Mouse (Mus musculus) hindbrain, embryonic 16.5 days (tissue): ENCODE data around the gene Phlda2. TPM values are rescaled to one million over a fixed set of nuclear protein-coding genes. Genes with fewer than 3 reads are reported as not detected.
A peak's percentile ranks its signal among the peaks of the same experiment; 100 is the strongest.

Experiments
- ATAC-seq: fragments of 200-750 bp; cut with Nextera tagmentation; 2 replicates; pipeline ENCODE4 v1.8.0; 2017; ENCODE audit warnings: moderate TSS enrichment, moderate library complexity
- H3K27ac ChIP-seq: fragments of 300-500 bp; sonication (generic); 2 replicates; pipeline ENCODE4 v1.5.1; 2014; ENCODE audit warnings: low read depth, mild to moderate bottlenecking, control low read depth, low read length, moderate library complexity
- H3K27me3 ChIP-seq: fragments of 300-500 bp; sonication (generic); replicated peaks from 2 replicates; pipeline ENCODE4 v1.6.1; 2014; ENCODE audit warnings: low read length; ENCODE audit not compliant: control insufficient read depth, insufficient read depth
- H3K36me3 ChIP-seq: fragments of 300-500 bp; sonication (generic); 2 replicates; pipeline ENCODE4 v1.6.1; 2014; ENCODE audit warnings: mild to moderate bottlenecking, low read length, moderate library complexity, mixed read lengths; ENCODE audit not compliant: control insufficient read depth, insufficient read depth
- H3K4me1 ChIP-seq: fragments of 300-500 bp; sonication (generic); 2 replicates; pipeline ENCODE4 v1.6.1; 2014; ENCODE audit warnings: low read depth, low read length; ENCODE audit not compliant: control insufficient read depth, insufficient read depth
- H3K4me2 ChIP-seq: fragments of 300-500 bp; sonication (generic); 2 replicates; pipeline ENCODE4 v1.6.1; 2014; ENCODE audit warnings: mild to moderate bottlenecking, low read length, control low read depth, moderate library complexity
- H3K4me3 ChIP-seq: fragments of 300-500 bp; sonication (generic); 2 replicates; pipeline ENCODE4 v1.5.1; 2014; ENCODE audit warnings: mild to moderate bottlenecking, low read length, control low read depth, moderate library complexity
- H3K9ac ChIP-seq: fragments of 300-500 bp; sonication (generic); 2 replicates; pipeline ENCODE4 v1.6.1; 2014; ENCODE audit warnings: low read depth, mild to moderate bottlenecking, control low read depth, low read length, moderate library complexity
- H3K9me3 ChIP-seq: fragments of 300-500 bp; sonication (generic); 2 replicates; pipeline ENCODE4 v1.6.1; 2014; ENCODE audit warnings: mild to moderate bottlenecking, low read length, moderate library complexity; ENCODE audit not compliant: control insufficient read depth
- WGBS: fragments of 180-500 bp; shearing (Covaris S2); extraction: QIAGEN DNeasy Blood & Tissue Kit; methylation state at CpG from one replicate; pipeline ENCODE4 v1.1.7; 2014; 5-methylcytosine and 5-hydroxymethylcytosine counted together
- polyA plus RNA-seq: library from polyadenylated mRNA; unstranded; fragments of >200 nt; fragmentation: Nextera tagmentation; extraction: Ambion mirVana; gene quantifications from 2 replicates; pipeline ENCODE4 v1.2.1, GENCODE M21; 2015

Phlda2 gene
- polyA plus RNA-seq, 1 experiment from 2014 or later: 0.56 TPM

- no peak overlapping the region for H3K27ac ChIP-seq
- H3K9me3 ChIP-seq: peaks cover 20% of the 10 kb centered on the region
- H3K4me3 ChIP-seq: peak overlapping the region; percentile 51
- H3K4me1 ChIP-seq: no peaks in the 10 kb centered on the region; the same call in 1 of the 2 replicates
- peak overlapping the region; percentile 12; the same call in 1 of the 2 replicates for H3K9ac ChIP-seq
- H3K36me3 ChIP-seq: no peaks in the 10 kb centered on the region
- 43% methylated on average over 22 of the region's 32 CpGs for WGBS
- H3K4me2 ChIP-seq: peak overlapping the region; percentile 57
- peak; percentile 46 for ATAC-seq
- no peaks in the 10 kb centered on the region for H3K27me3 ChIP-seq
Observed at GRCm38 (mm10) chr7:143461294-143461870, 41.6 kb downstream of the Phlda2 start.

GRCm38 (mm10) chr7:143460874-143461273, 42.1 kb downstream of the Phlda2 start, which contains the start of gene Cdkn1c:
Gene Cdkn1c, minus strand, starts transcription at chr7:143461050.
- Histone ChIP-seq H3K9ac (peak within 1 kb of the TSS; percentile 67), H3K4me3 (peak within 1 kb of the TSS; percentile 51), H3K4me2 (peak within 1 kb of the TSS; percentile 57), H3K27ac (peak within 1 kb of the TSS; percentile 59), H3K4me1 (no peaks in the 10 kb centered on the region; the same call in 1 of the 2 replicates), H3K27me3 (no peaks in the 10 kb centered on the region), H3K36me3 (no peaks in the 10 kb centered on the region), H3K9me3 (peaks cover 20% of the 10 kb centered on the region)
- ATAC-seq: peak; percentile 86
- WGBS: 44% methylated on average over 47 of the region's 48 CpGs

- Histone ChIP-seq H3K4me1 (no peaks in the 10 kb centered on the region; the same call in 1 of the 2 replicates), H3K4me3 (peak overlapping the region; percentile 51), H3K9ac (peak overlapping the region; percentile 67), H3K27me3 (no peaks in the 10 kb centered on the region), H3K27ac (0 out of 2 replicates have a peak overlapping the region, but pooled peaks have one; percentile 59), H3K9me3 (peaks cover 20% of the 10 kb centered on the region), H3K4me2 (peak overlapping the region; percentile 57), H3K36me3 (no peaks in the 10 kb centered on the region)
- 42% methylated on average over 47 of the region's 60 CpGs for WGBS
- ATAC-seq: no peak
Observed at GRCm38 (mm10) chr7:143460217-143460834, 42.6 kb downstream of the Phlda2 start.

- WGBS: 22% methylated on average over 88 of the region's 100 CpGs
- Histone ChIP-seq H3K4me1 (no peaks in the 10 kb centered on the region), H3K9ac (peak overlapping the region; percentile 67), H3K9me3 (peaks cover 20% of the 10 kb centered on the region), H3K4me2 (peak overlapping the region; percentile 57), H3K36me3 (no peaks in the 10 kb centered on the region), H3K4me3 (peak overlapping the region; percentile 51), H3K27me3 (no peaks in the 10 kb centered on the region), H3K27ac (peak overlapping the region; percentile 59)
- ATAC-seq: no peak
Observed at GRCm38 (mm10) chr7:143459332-143460211, 43.4 kb downstream of the Phlda2 start.

- Histone ChIP-seq H3K4me3 (peak overlapping the region; percentile 51), H3K4me2 (peak overlapping the region; percentile 57), H3K36me3 (no peaks in the 10 kb centered on the region), H3K27ac (no peak overlapping the region; the same call in 1 of the 2 replicates), H3K27me3 (no peaks in the 10 kb centered on the region), H3K9me3 (peaks cover 20% of the 10 kb centered on the region), H3K9ac (peak overlapping the region; percentile 67), H3K4me1 (no peaks in the 10 kb centered on the region)
- no peak for ATAC-seq
- 30% methylated on average over 38 of the region's 38 CpGs for whole genome bisulfite sequencing
Observed at GRCm38 (mm10) chr7:143458963-143459331, 44.0 kb downstream of the Phlda2 start.

Other genes starting within 250 kb of the Phlda2 start
- gene Cdkn1c, start 42.1 kb downstream of the Phlda2 start, polyA plus RNA-seq: 165 and 231 TPM in 2 replicates
- 0.79 and 1.00 TPM in 2 replicates for gene Slc22a18, start 29.4 kb downstream of the Phlda2 start, polyA plus RNA-seq
- gene Nap1l4, start 46.0 kb upstream of the Phlda2 start, polyA plus RNA-seq: 323 and 328 TPM in 2 replicates
- gene Cars, start 96.9 kb upstream of the Phlda2 start, polyA plus RNA-seq: 71.6 and 73.9 TPM in 2 replicates
- 0.07 and 0.18 TPM in 2 replicates for gene Tnfrsf26, start 125.6 kb upstream of the Phlda2 start, polyA plus RNA-seq
- 2.4 and 5.0 TPM in 2 replicates for gene Tnfrsf22, start 146.5 kb upstream of the Phlda2 start, polyA plus RNA-seq
- gene Tnfrsf23, start 182.7 kb upstream of the Phlda2 start, polyA plus RNA-seq: 0.71 and 1.5 TPM in 2 replicates